Mouse (Mus musculus): ENCODE data around the gene Grik1. TPM values are rescaled to one million over a fixed set of nuclear protein-coding genes. Genes with fewer than 3 reads are reported as not detected.

Grik1 gene
- polyA plus RNA-seq, 1 experiment from 2014 or later = 13.5 TPM

- Histone ChIP-seq H3K9me3 (no peaks in the 10 kb centered on the region), H3K4me1 (peaks cover 21% of the 10 kb centered on the region), H3K9ac (replicated peaks) (no peak overlapping the region), H3K27me3 (no peaks in the 10 kb centered on the region), H3K27ac (replicated peaks) (no peak overlapping the region), H3K4me3 (no peak overlapping the region), H3K4me2 (replicated peaks) (no peak overlapping the region), H3K36me3 (no peaks in the 10 kb centered on the region)
- no peak for ATAC-seq (replicated peaks)
- WGBS = 76% methylated on average over 5 of the region's 5 CpGs
These were observed 376.3 kb downstream of the Grik1 start for GRCm38 (mm10) chr16:87913781-87914180.

DNA sequence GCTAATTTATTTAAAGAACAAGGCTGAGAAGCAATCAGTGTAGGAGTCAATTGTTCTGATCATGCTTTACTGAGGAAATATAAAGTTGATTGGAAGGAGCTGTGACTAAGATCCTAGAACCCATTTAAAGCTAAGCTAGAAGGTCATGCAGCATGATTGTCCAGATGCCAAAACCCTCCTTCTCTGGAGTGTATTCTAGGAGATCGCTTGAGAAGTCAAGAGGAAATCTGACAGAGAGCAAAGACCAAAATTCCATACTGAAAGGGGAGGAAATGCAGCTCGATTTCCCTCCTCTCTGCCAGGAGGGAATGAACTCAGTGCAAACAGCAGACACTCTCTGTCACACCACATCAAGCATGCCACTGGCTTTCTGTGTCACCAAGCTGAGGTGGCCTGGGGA is 378.9 kb downstream of the Grik1 start:
- Histone ChIP-seq H3K27me3 (no peaks in the 10 kb centered on the region), H3K4me1 (peaks cover 3% of the 10 kb centered on the region; the same call in 1 of the 2 replicates), H3K27ac (replicated peaks) (no peak overlapping the region), H3K36me3 (no peaks in the 10 kb centered on the region), H3K4me3 (no peak overlapping the region), H3K9me3 (no peaks in the 10 kb centered on the region), H3K4me2 (replicated peaks) (no peak overlapping the region), H3K9ac (replicated peaks) (no peak overlapping the region)
- ATAC-seq (replicated peaks) = no peak
- 75% methylated on average over 2 of the region's 2 CpGs for WGBS

GRCm38 (mm10) chr16:87902049-87902448 is 388.0 kb downstream of the Grik1 start:
- H3K4me1 ChIP-seq = no peaks in the 10 kb centered on the region
- no peak overlapping the region for H3K4me2 ChIP-seq (replicated peaks)
- no peak overlapping the region for H3K9ac ChIP-seq (replicated peaks)
- no peak overlapping the region for H3K27ac ChIP-seq (replicated peaks)
- ATAC-seq (replicated peaks) = no peak
- H3K9me3 ChIP-seq = no peaks in the 10 kb centered on the region
- H3K36me3 ChIP-seq = no peaks in the 10 kb centered on the region
- H3K27me3 ChIP-seq = no peaks in the 10 kb centered on the region
- 89% methylated on average over 9 of the region's 9 CpGs for WGBS
- H3K4me3 ChIP-seq = no peak overlapping the region

DNA sequence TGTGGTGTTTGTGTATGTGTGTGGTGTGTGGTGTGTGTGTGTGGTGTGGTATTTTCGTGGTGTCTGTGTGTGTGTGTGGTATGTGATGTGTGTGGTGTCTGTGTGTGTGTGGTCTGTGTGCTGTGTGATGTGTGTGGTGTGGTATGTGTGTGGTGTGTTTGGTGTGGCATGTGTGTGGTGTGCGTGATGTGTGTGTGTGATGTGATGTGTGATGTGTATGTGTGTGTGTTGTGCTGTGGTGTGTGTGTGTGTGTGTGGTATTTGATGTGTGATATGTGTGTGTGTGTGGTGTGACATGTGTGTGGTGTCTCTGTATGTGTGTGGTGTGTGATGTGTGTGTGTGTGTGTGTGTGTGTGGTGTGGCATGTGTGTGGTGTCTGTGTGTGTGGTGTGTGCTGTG is 388.9 kb downstream of the Grik1 start:
- 0 out of 2 replicates have a peak, but pooled peaks have one; percentile 13 for ATAC-seq (replicated peaks)
- no peaks in the 10 kb centered on the region for H3K36me3 ChIP-seq
- H3K27ac ChIP-seq (replicated peaks) = no peak overlapping the region
- no peaks in the 10 kb centered on the region for H3K9me3 ChIP-seq
- no peak overlapping the region for H3K4me2 ChIP-seq (replicated peaks)
- H3K27me3 ChIP-seq = no peaks in the 10 kb centered on the region
- no peak overlapping the region for H3K9ac ChIP-seq (replicated peaks)
- no peak overlapping the region for H3K4me3 ChIP-seq
- 96% methylated on average over 2 of the region's 2 CpGs for WGBS
- H3K4me1 ChIP-seq = no peaks in the 10 kb centered on the region

GRCm38 (mm10) chr16:87875927-87876326 is 414.1 kb downstream of the Grik1 start:
- no peak overlapping the region for H3K9ac ChIP-seq (replicated peaks)
- H3K4me1 ChIP-seq = no peaks in the 10 kb centered on the region
- H3K4me3 ChIP-seq = no peak overlapping the region
- H3K27ac ChIP-seq (replicated peaks) = no peak overlapping the region
- no peak for ATAC-seq (replicated peaks)
- no peak overlapping the region for H3K4me2 ChIP-seq (replicated peaks)
- no peaks in the 10 kb centered on the region for H3K36me3 ChIP-seq
- H3K9me3 ChIP-seq = no peaks in the 10 kb centered on the region
- WGBS = 95% methylated on average over 2 of the region's 2 CpGs
- H3K27me3 ChIP-seq = no peaks in the 10 kb centered on the region

GRCm38 (mm10) chr16:87864526-87864925 is 425.5 kb downstream of the Grik1 start:
- Histone ChIP-seq H3K27me3 (no peaks in the 10 kb centered on the region), H3K9ac (replicated peaks) (no peak overlapping the region), H3K4me3 (no peak overlapping the region), H3K27ac (replicated peaks) (no peak overlapping the region), H3K4me2 (replicated peaks) (no peak overlapping the region), H3K9me3 (no peaks in the 10 kb centered on the region), H3K36me3 (no peaks in the 10 kb centered on the region), H3K4me1 (no peaks in the 10 kb centered on the region)
- no peak for ATAC-seq (replicated peaks)
- 67% methylated on average over 6 of the region's 6 CpGs for whole genome bisulfite sequencing

DNA sequence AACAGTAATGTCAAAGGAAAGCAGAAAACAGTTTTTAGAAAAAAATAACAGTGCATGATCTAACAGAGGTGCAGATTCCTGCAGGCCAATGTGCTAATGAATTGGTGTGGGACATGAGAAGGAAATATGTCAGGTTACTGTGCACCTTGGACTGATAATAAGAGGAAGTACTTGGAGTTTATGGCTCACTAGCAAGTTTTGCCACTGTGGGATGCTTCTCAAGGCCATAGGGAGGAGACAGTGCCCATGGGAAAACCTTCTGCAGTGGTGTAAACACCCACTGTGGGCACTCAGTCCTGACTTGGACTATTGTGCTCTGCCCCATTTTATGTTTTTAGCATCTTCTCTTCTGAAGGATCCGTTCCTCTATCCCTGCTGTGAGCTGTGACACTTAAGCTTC is 428.3 kb downstream of the Grik1 start:
- no peak overlapping the region for H3K27ac ChIP-seq (replicated peaks)
- H3K9me3 ChIP-seq = no peaks in the 10 kb centered on the region
- H3K27me3 ChIP-seq = no peaks in the 10 kb centered on the region
- 54% methylated on average over 1 of the region's 1 CpGs for WGBS
- no peak overlapping the region for H3K9ac ChIP-seq (replicated peaks)
- no peaks in the 10 kb centered on the region for H3K36me3 ChIP-seq
- ATAC-seq (replicated peaks) = no peak
- H3K4me1 ChIP-seq = no peaks in the 10 kb centered on the region
- no peak overlapping the region for H3K4me2 ChIP-seq (replicated peaks)
- no peak overlapping the region for H3K4me3 ChIP-seq

DNA sequence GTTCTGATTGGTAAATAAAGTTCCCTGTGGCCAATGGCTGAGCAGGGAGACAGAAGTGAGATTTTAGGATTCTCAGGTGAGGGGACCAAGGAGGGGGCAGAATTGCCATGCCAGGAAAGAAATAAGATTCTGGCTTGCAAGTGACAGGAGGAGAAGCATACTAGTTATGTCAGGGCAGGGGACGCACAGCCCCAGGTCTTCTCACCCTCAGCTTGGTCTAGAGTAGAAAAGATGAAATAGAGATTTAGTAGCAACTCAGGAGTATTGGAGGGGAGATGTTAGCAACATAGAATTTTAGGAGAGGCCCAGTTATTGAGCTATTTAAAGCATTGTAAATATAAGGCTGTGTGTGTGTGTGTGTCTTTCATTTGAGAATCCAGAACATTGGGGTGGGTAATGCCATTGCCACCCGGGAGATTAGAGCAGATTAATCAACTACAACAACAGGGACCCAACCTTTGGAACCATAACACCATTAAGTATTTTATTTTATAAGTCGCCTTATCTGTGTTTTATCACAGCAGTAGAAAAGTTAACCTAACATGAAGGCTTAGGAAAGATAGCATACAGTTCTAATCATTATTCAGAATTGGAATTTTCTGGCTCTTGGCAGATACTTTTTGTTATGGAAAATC is 436.5 kb downstream of the Grik1 start:
- Histone ChIP-seq H3K4me2 (replicated peaks) (no peak overlapping the region), H3K4me3 (no peak overlapping the region), H3K9ac (replicated peaks) (no peak overlapping the region), H3K27ac (replicated peaks) (no peak overlapping the region), H3K36me3 (no peaks in the 10 kb centered on the region), H3K9me3 (no peaks in the 10 kb centered on the region), H3K27me3 (no peaks in the 10 kb centered on the region), H3K4me1 (peaks cover 5% of the 10 kb centered on the region)
- WGBS = 93% methylated on average over 3 of the region's 3 CpGs
- no peak for ATAC-seq (replicated peaks)

DNA sequence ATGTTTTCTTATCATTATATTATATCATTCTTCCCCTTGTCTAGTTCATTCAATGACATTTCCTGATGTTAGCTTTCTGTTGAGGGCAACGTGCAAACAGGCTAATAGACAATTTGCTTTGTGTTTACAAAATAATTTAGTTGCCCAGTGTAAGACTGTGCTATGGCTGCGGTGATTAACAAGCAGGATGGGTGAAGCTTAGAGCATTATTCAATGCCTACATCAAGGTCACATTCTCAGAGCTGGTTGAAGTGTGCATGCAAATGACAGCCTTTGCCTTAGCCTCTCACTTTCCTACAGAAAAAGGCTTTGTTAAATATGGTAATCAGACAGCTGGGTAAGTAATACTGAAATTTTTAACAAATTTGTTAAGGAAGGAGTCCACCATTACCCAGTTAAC is 438.5 kb downstream of the Grik1 start:
- H3K9ac ChIP-seq (replicated peaks) = no peak overlapping the region
- no peaks in the 10 kb centered on the region for H3K27me3 ChIP-seq
- WGBS = 13% methylated on average over 2 of the region's 2 CpGs
- H3K4me1 ChIP-seq = peaks cover 5% of the 10 kb centered on the region
- no peak overlapping the region for H3K4me2 ChIP-seq (replicated peaks)
- no peak overlapping the region for H3K4me3 ChIP-seq
- no peaks in the 10 kb centered on the region for H3K9me3 ChIP-seq
- H3K27ac ChIP-seq (replicated peaks) = no peak overlapping the region
- peak; percentile 82 for ATAC-seq (replicated peaks)
- no peaks in the 10 kb centered on the region for H3K36me3 ChIP-seq

GRCm38 (mm10) chr16:87848799-87849198 is 441.3 kb downstream of the Grik1 start:
- no peak for ATAC-seq (replicated peaks)
- Histone ChIP-seq H3K4me3 (no peak overlapping the region), H3K9me3 (no peaks in the 10 kb centered on the region), H3K36me3 (no peaks in the 10 kb centered on the region), H3K4me1 (peaks cover 5% of the 10 kb centered on the region), H3K27ac (replicated peaks) (no peak overlapping the region), H3K9ac (replicated peaks) (no peak overlapping the region), H3K27me3 (no peaks in the 10 kb centered on the region), H3K4me2 (replicated peaks) (no peak overlapping the region)
- 88% methylated on average over 3 of the region's 3 CpGs for WGBS

Other genes with a start within 250 kb of the Grik1 start
- gene Cldn17, start 216.7 kb upstream of the Grik1 start, polyA plus RNA-seq (2015; fragmentation: Nextera tagmentation; extraction: Ambion mirVana) = not detected in 2 replicates

Data from forebrain, embryonic 15.5 days (tissue).